Mouse (Mus musculus): ENCODE data around the gene Efemp2. TPM values are rescaled to one million over a fixed set of nuclear protein-coding genes. Genes with fewer than 3 reads are reported as not detected.
"Not testable (repeated sequence)": the region's sequence is repeated elsewhere in the genome, so short reads cannot be mapped to it uniquely, and the experiment has no call there.

Efemp2 gene
- polyA plus RNA-seq, 1 experiment = 177 TPM

DNA sequence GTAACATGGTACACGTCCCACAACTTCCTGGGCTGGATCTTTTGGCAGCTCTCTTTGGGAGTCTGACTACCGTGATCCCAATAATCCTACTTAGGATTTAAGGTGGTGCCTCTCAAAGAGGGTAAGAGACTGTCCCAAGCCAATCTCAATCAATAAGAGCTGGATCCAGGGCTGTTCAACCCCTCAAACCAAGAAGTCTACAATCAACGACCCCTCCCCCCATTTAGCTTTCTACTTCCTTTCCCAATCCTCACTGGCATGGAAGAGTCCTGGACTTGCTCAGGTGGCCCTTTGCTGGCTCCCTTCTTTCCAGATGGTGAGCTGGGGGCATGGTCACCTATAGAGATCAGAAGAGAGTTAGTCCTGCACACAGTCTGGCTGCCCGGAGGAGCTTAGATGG is 13.0 kb downstream of the Efemp2 start:
- Histone ChIP-seq H3K79me3 (ENCODE audit: low read depth) (peaks cover 14% of the 10 kb centered on the region), H3ac (ENCODE audit: control insufficient read depth, insufficient read length, low read depth) (peak overlapping the region; percentile 27), H3K36me3 (ENCODE audit: control insufficient read depth, insufficient read depth) (peaks cover 42% of the 10 kb centered on the region), H3K4me3 (ENCODE audit: insufficient read depth, poor library complexity, severe bottlenecking) (no peak overlapping the region), H3K27me3 (ENCODE audit: control insufficient read depth, insufficient read depth, insufficient read length) (no peaks in the 10 kb centered on the region), H3K79me2 (ENCODE audit: control insufficient read depth, insufficient read depth) (peaks cover 34% of the 10 kb centered on the region)
- no peak for TF ChIP-seq CEBPB (IDR thresholded peaks at IDR 0.05; ENCODE audit: low read depth)
- TF ChIP-seq MYOG (IDR thresholded peaks at IDR 0.05; ENCODE audit: control insufficient read depth, extremely low read depth, insufficient read length) = no peak

- Histone ChIP-seq H3K4me3 (ENCODE audit: insufficient read depth, poor library complexity, severe bottlenecking) (peak within 1 kb of the TSS; percentile 61), H3K36me3 (ENCODE audit: control insufficient read depth, insufficient read depth) (peaks cover 43% of the 10 kb centered on the region), H3ac (ENCODE audit: control insufficient read depth, insufficient read length, low read depth) (peak within 1 kb of the TSS; percentile 77), H3K79me2 (ENCODE audit: control insufficient read depth, insufficient read depth) (peaks cover 46% of the 10 kb centered on the region), H3K79me3 (ENCODE audit: low read depth) (peaks cover 26% of the 10 kb centered on the region), H3K27me3 (ENCODE audit: control insufficient read depth, insufficient read depth, insufficient read length) (no peaks in the 10 kb centered on the region)
- TF ChIP-seq MAX (IDR thresholded peaks at IDR 0.05) (peak; percentile 59), CEBPB (IDR thresholded peaks at IDR 0.05; ENCODE audit: low read depth) (no peak), MYOG (IDR thresholded peaks at IDR 0.05; ENCODE audit: control insufficient read depth, extremely low read depth, insufficient read length) (no peak), USF1 (IDR thresholded peaks at IDR 0.05; ENCODE audit: low read depth) (no peak), CTCF (IDR thresholded peaks at IDR 0.05; ENCODE audit: control insufficient read depth, insufficient read depth, insufficient read length) (peak; percentile 94), MYOD1 (IDR thresholded peaks at IDR 0.05; ENCODE audit: control insufficient read depth, insufficient read length, low read depth) (peak; percentile 43), FOSL1 (IDR thresholded peaks at IDR 0.05; ENCODE audit: insufficient read depth, low read length, poor library complexity, severe bottlenecking) (no peak)
These were observed 14.2 kb downstream of the Efemp2 start, which contains the start of gene Mus81 for GRCm38 (mm10) chr19:5487768-5488550. TSS of gene Mus81 (minus strand) at chr19:5488402.

DNA sequence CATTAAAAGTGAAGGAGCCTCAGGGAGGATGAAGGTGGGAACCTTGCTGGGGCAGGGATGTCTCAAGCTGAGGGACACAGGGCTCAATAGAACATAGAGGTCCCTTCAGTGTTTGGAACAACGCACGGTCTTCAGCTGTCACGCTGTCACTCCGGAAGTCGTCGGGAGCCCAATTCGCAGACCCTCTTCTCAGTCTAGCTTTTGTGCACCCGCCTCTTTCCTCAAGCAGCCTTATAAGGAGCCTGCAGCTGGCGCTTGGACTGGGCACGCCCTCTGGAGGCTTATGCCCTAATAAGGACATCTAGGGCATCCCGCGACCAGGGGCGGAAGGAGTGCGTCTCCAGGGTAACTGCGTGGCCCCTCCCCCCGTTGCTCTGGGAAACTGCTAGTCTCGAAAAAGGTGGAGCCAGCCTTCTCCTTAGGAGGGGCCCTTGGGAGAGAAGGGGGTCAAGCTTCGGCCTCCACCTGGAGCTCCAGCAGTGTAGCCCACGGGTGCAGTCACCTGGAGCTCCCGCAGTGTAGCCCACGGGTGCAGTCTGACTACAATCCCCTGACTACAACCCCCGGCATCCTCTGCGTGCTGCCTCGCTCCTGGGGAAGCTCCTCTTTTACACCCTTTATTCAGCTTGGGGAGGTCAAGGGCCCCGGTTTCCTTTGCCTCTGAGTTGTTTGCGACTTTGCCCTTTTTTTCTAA is 15.3 kb downstream of the Efemp2 start:
- peaks cover 35% of the 10 kb centered on the region for H3K79me3 ChIP-seq (ENCODE audit: low read depth)
- H3K4me3 ChIP-seq (ENCODE audit: insufficient read depth, poor library complexity, severe bottlenecking) = peak overlapping the region; percentile 27
- peak overlapping the region; percentile 67 for H3ac ChIP-seq (ENCODE audit: control insufficient read depth, insufficient read length, low read depth)
- H3K27me3 ChIP-seq (ENCODE audit: control insufficient read depth, insufficient read depth, insufficient read length) = no peaks in the 10 kb centered on the region
- TF ChIP-seq FOSL1 (IDR thresholded peaks at IDR 0.05; ENCODE audit: insufficient read depth, low read length, poor library complexity, severe bottlenecking) = no peak
- TF ChIP-seq MYOD1 (IDR thresholded peaks at IDR 0.05; ENCODE audit: control insufficient read depth, insufficient read length, low read depth) = peak; percentile 67
- peaks cover 57% of the 10 kb centered on the region for H3K79me2 ChIP-seq (ENCODE audit: control insufficient read depth, insufficient read depth)
- peaks cover 43% of the 10 kb centered on the region for H3K36me3 ChIP-seq (ENCODE audit: control insufficient read depth, insufficient read depth)

DNA sequence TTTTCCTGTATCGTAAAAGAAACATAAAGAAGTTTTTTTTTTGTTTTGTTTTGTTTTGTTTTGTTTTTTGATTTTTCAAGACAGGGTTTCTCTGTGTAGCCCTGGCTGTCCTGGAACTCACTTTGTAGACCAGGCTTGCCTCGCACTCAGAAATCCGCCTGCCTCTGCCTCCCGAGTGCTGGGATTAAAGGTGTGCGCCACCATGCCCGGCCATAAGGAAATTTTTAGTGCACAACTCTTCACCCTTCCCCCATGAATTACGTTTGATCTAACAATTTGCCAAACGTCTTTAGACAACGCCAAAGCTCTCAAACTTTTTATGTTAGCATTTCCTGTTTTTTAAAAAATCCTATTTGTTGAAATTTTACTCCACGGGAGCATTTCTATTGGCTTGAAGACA is 16.0 kb downstream of the Efemp2 start:
- not testable (repeated sequence) for H3K27me3 ChIP-seq (ENCODE audit: control insufficient read depth, insufficient read depth, insufficient read length); H3K4me3 ChIP-seq (ENCODE audit: insufficient read depth, poor library complexity, severe bottlenecking); H3ac ChIP-seq (ENCODE audit: control insufficient read depth, insufficient read length, low read depth)
- Histone ChIP-seq H3K79me3 (ENCODE audit: low read depth) (peaks cover 39% of the 10 kb centered on the region), H3K36me3 (ENCODE audit: control insufficient read depth, insufficient read depth) (peaks cover 43% of the 10 kb centered on the region), H3K79me2 (ENCODE audit: control insufficient read depth, insufficient read depth) (peaks cover 64% of the 10 kb centered on the region)

- no peak for TF ChIP-seq FOSL1 (IDR thresholded peaks at IDR 0.05; ENCODE audit: insufficient read depth, low read length, poor library complexity, severe bottlenecking)
- TF ChIP-seq MAX (IDR thresholded peaks at IDR 0.05) = peak; percentile 47
These were observed 16.7 kb downstream of the Efemp2 start, which contains the start of gene Cfl1 for GRCm38 (mm10) chr19:5490313-5490897. TSS of gene Cfl1 (plus strand) at chr19:5490455.

DNA sequence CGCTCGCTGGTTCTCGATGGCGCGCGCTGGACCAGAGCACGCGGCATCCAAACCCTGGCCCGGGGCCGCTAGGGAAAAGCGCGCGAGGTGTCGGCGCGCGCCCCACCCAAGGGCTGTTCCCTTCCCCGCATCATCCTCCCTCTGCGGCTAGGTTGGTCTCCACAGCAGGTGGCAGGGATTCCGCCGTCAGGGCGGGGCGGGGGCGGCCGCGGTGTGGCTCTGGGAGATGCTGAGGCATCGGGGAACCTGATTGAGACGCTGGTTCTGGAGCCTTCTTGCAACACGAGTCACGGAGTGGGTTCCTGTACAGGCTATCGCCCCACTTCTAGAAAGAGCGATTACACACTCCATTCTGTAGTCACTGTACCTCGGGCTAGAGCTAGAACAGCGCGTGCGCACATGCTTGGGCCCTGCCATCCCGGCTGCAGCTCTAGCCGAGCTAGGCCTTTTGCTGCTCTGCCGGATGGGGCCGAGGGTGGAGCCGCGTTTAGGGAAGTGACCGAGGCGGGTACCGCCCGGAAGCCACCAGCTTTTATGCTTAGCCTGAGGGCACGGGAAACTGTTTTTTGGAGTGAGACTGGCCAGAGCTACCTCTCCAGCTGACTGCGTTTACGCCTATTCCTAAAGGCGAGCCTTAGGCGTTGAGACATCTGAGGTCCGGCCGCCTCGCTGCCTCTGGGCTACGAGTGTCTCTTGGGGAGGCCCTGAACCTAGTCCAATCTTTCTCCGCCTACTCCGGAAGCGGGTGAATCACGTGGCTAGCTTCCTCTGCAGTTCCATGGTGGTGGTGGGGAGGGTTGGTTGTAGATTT is 17.3 kb downstream of the Efemp2 start:
- H3K79me3 ChIP-seq (ENCODE audit: low read depth) = peaks cover 39% of the 10 kb centered on the region
- TF ChIP-seq CEBPB (IDR thresholded peaks at IDR 0.05; ENCODE audit: low read depth) (no peak), USF1 (IDR thresholded peaks at IDR 0.05; ENCODE audit: low read depth) (peak; percentile 96), MYOD1 (IDR thresholded peaks at IDR 0.05; ENCODE audit: control insufficient read depth, insufficient read length, low read depth) (no peak), MAX (IDR thresholded peaks at IDR 0.05) (peak; percentile 29), MYOG (IDR thresholded peaks at IDR 0.05; ENCODE audit: control insufficient read depth, extremely low read depth, insufficient read length) (no peak)
- H3K36me3 ChIP-seq (ENCODE audit: control insufficient read depth, insufficient read depth) = peaks cover 47% of the 10 kb centered on the region
- H3ac ChIP-seq (ENCODE audit: control insufficient read depth, insufficient read length, low read depth) = peak overlapping the region; percentile 80
- H3K4me3 ChIP-seq (ENCODE audit: insufficient read depth, poor library complexity, severe bottlenecking) = peak overlapping the region; percentile 98
- no peaks in the 10 kb centered on the region for H3K27me3 ChIP-seq (ENCODE audit: control insufficient read depth, insufficient read depth, insufficient read length)
- H3K79me2 ChIP-seq (ENCODE audit: control insufficient read depth, insufficient read depth) = peaks cover 63% of the 10 kb centered on the region

More at GRCm38 (mm10) chr19:5490313-5490897, 16.7 kb downstream of the Efemp2 start, which contains the start of gene Cfl1:
- peak within 1 kb of the TSS; percentile 98 for H3K4me3 ChIP-seq (ENCODE audit: insufficient read depth, poor library complexity, severe bottlenecking)
- no peaks in the 10 kb centered on the region for H3K27me3 ChIP-seq (ENCODE audit: control insufficient read depth, insufficient read depth, insufficient read length)
- H3K79me3 ChIP-seq (ENCODE audit: low read depth) = peaks cover 39% of the 10 kb centered on the region
- H3K36me3 ChIP-seq (ENCODE audit: control insufficient read depth, insufficient read depth) = peaks cover 44% of the 10 kb centered on the region
- peaks cover 65% of the 10 kb centered on the region for H3K79me2 ChIP-seq (ENCODE audit: control insufficient read depth, insufficient read depth)
- H3ac ChIP-seq (ENCODE audit: control insufficient read depth, insufficient read length, low read depth) = peak within 1 kb of the TSS; percentile 80

Measured in C2C12 (cell line).